Mouse (Mus musculus) cerebellum, adult 2 months (tissue): ENCODE data around the gene Rassf3. TPM values are rescaled to one million over a fixed set of nuclear protein-coding genes. Genes with fewer than 3 reads are reported as not detected.

Source experiments
- DNase-seq, 2 experiments: peaks; one replicate each; pipeline ENCODE4 v3.0.0; 2021
- H3K27ac ChIP-seq: fragments of 200-500 bp; 2 replicates; pipeline ENCODE4 v1.5.1; 2012; ENCODE audit warnings: low read length, control low read depth, inconsistent platforms; ENCODE audit not compliant: insufficient read depth
- H3K27me3 ChIP-seq: fragments of 200-500 bp; 2 replicates; pipeline ENCODE4 v1.6.1; 2012; ENCODE audit warnings: inconsistent platforms, mild to moderate bottlenecking, low read length, moderate library complexity; ENCODE audit not compliant: control insufficient read depth, insufficient read depth
- H3K4me1 ChIP-seq: fragments of 200-500 bp; 2 replicates; pipeline ENCODE4 v1.6.1; 2011; ENCODE audit warnings: low read length; ENCODE audit not compliant: control insufficient read depth, insufficient read depth
- H3K4me3 ChIP-seq: fragments of 200-500 bp; replicated peaks from 2 replicates; pipeline ENCODE3; 2011; ENCODE audit warnings: mild to moderate bottlenecking, low read depth, low read length, control low read depth; ENCODE audit not compliant: insufficient read depth
- CTCF ChIP-seq: fragments of 200-500 bp; IDR thresholded peaks from 2 replicates; pipeline ENCODE4 v1.5.1; 2011; ENCODE audit warnings: low read depth, mild to moderate bottlenecking, control low read depth, low read length, moderate library complexity, borderline replicate concordance; ENCODE audit not compliant: insufficient read depth
- POLR2A ChIP-seq: fragments of 200-500 bp; IDR thresholded peaks from 2 replicates; pipeline ENCODE4 v1.6.1; 2011; ENCODE audit warnings: low read length, control low read depth, borderline replicate concordance; ENCODE audit not compliant: insufficient read depth
- WGBS: fragments of 180-500 bp; shearing (Covaris S2); methylation state at CpG from one replicate; pipeline ENCODE4 v1.1.7; 2018; 5-methylcytosine and 5-hydroxymethylcytosine counted together
- polyA plus RNA-seq: library from polyadenylated mRNA; depleted of rRNA; stranded (reverse); fragments of >200 nt; gene quantifications from 2 replicates; pipeline ENCODE4 v1.2.3, GENCODE M21; 2012

Gene Rassf3
- polyA plus RNA-seq, 1 experiment: 17.8 TPM

GRCm38 (mm10) chr10:121505929-121506328 is 29.8 kb upstream of the Rassf3 start:
- no peak overlapping the region for H3K27ac ChIP-seq
- no peaks in the 10 kb centered on the region for H3K27me3 ChIP-seq
- peak overlapping the region; percentile 61 for H3K4me3 ChIP-seq
- no peak for TF ChIP-seq CTCF
- no peak for TF ChIP-seq POLR2A
- H3K4me1 ChIP-seq: no peaks in the 10 kb centered on the region
- 43% methylated on average over 7 of the region's 7 CpGs for WGBS
- no peak for DNase-seq

GRCm38 (mm10) chr10:121504973-121505911 is 29.1 kb upstream of the Rassf3 start:
- peak; percentile 82 to 87 for DNase-seq
- WGBS: 4% methylated on average over 35 of the region's 35 CpGs
- TF ChIP-seq CTCF: no peak
- TF ChIP-seq POLR2A: no peak; the same call in 1 of the 2 replicates
- H3K4me3 ChIP-seq: peak overlapping the region; percentile 61
- no peak overlapping the region for H3K27ac ChIP-seq
- no peaks in the 10 kb centered on the region for H3K4me1 ChIP-seq
- H3K27me3 ChIP-seq: no peaks in the 10 kb centered on the region

GRCm38 (mm10) chr10:121501160-121501559 is 25.0 kb upstream of the Rassf3 start:
- Histone ChIP-seq H3K27me3 (no peaks in the 10 kb centered on the region), H3K4me1 (no peaks in the 10 kb centered on the region), H3K27ac (no peak overlapping the region), H3K4me3 (no peak overlapping the region)
- DNase-seq: no peak
- WGBS: 66% methylated on average over 5 of the region's 5 CpGs
- no peak for TF ChIP-seq CTCF

GRCm38 (mm10) chr10:121500034-121500433 is 23.9 kb upstream of the Rassf3 start:
- Histone ChIP-seq H3K27ac (no peak overlapping the region), H3K4me3 (no peak overlapping the region), H3K27me3 (no peaks in the 10 kb centered on the region), H3K4me1 (no peaks in the 10 kb centered on the region)
- 44% methylated on average over 5 of the region's 5 CpGs for WGBS
- no peak for DNase-seq
- no peak for TF ChIP-seq CTCF
- no peak for TF ChIP-seq POLR2A

GRCm38 (mm10) chr10:121499063-121499462 is 22.9 kb upstream of the Rassf3 start:
- Histone ChIP-seq H3K27ac (no peak overlapping the region), H3K4me3 (no peak overlapping the region), H3K27me3 (no peaks in the 10 kb centered on the region), H3K4me1 (no peaks in the 10 kb centered on the region)
- TF ChIP-seq CTCF (no peak), POLR2A (no peak)
- WGBS: 59% methylated on average over 2 of the region's 2 CpGs
- DNase-seq: no peak

- H3K27ac ChIP-seq: no peak overlapping the region
- no peaks in the 10 kb centered on the region for H3K4me1 ChIP-seq
- DNase-seq: no peak
- H3K27me3 ChIP-seq: no peaks in the 10 kb centered on the region
- TF ChIP-seq CTCF: no peak
- TF ChIP-seq POLR2A: no peak
- no peak overlapping the region for H3K4me3 ChIP-seq
- 73% methylated on average over 8 of the region's 8 CpGs for WGBS
Observed at GRCm38 (mm10) chr10:121498481-121498904, 22.3 kb upstream of the Rassf3 start.

- DNase-seq: no peak
- H3K4me1 ChIP-seq: no peaks in the 10 kb centered on the region
- no peak overlapping the region for H3K27ac ChIP-seq
- no peaks in the 10 kb centered on the region for H3K27me3 ChIP-seq
- H3K4me3 ChIP-seq: no peak overlapping the region
- no peak for TF ChIP-seq CTCF
- no peak for TF ChIP-seq POLR2A
- 69% methylated on average over 7 of the region's 7 CpGs for WGBS
Observed at GRCm38 (mm10) chr10:121497968-121498367, 21.8 kb upstream of the Rassf3 start.

- TF ChIP-seq POLR2A: no peak
- TF ChIP-seq CTCF: no peak
- 65% methylated on average over 7 of the region's 7 CpGs for WGBS
- DNase-seq: no peak
- H3K4me1 ChIP-seq: no peaks in the 10 kb centered on the region
- H3K27me3 ChIP-seq: no peaks in the 10 kb centered on the region
- no peak overlapping the region for H3K4me3 ChIP-seq
- no peak overlapping the region for H3K27ac ChIP-seq
Observed at GRCm38 (mm10) chr10:121496616-121497015, 20.5 kb upstream of the Rassf3 start.
